Mouse (Mus musculus) embryonic facial prominence, embryonic 14.5 days (tissue): ENCODE data around the gene Csnk2a1. TPM values are rescaled to one million over a fixed set of nuclear protein-coding genes. Genes with fewer than 3 reads are reported as not detected.

Experiments
- ATAC-seq: fragments of 200-750 bp; cut with Nextera tagmentation; 2 replicates; pipeline ENCODE4 v1.8.0; 2017; ENCODE audit warnings: low read depth, moderate number of reproducible peaks, moderate TSS enrichment
- DNase-seq: peaks from one replicate; pipeline ENCODE4 v3.0.0-alpha.2; 2015; ENCODE audit warnings: low spot score
- H3K27ac ChIP-seq: fragments of 300-500 bp; sonication (generic); replicated peaks from 2 replicates; pipeline ENCODE4 v1.5.1; 2014; ENCODE audit warnings: low read depth, mild to moderate bottlenecking, low read length, moderate library complexity
- H3K27me3 ChIP-seq: fragments of 300-500 bp; sonication (generic); replicated peaks from 2 replicates; pipeline ENCODE4 v1.6.1; 2014; ENCODE audit warnings: low read length; ENCODE audit not compliant: control insufficient read depth, insufficient read depth
- H3K36me3 ChIP-seq: fragments of 300-500 bp; sonication (generic); 2 replicates; pipeline ENCODE4 v1.6.1; 2014; ENCODE audit warnings: low read length, mixed read lengths; ENCODE audit not compliant: control insufficient read depth, insufficient read depth
- H3K4me1 ChIP-seq: fragments of 300-500 bp; sonication (generic); 2 replicates; pipeline ENCODE4 v1.6.1; 2014; ENCODE audit warnings: antibody characterized with exemption, low read length; ENCODE audit not compliant: control insufficient read depth, insufficient read depth
- H3K4me2 ChIP-seq: fragments of 300-500 bp; sonication (generic); 2 replicates; pipeline ENCODE4 v1.6.1; 2014; ENCODE audit warnings: low read depth, mild to moderate bottlenecking, low read length, moderate library complexity, mixed read lengths
- H3K4me3 ChIP-seq: fragments of 300-500 bp; sonication (generic); 2 replicates; pipeline ENCODE4 v1.5.1; 2014; ENCODE audit warnings: low read depth, mild to moderate bottlenecking, low read length
- H3K9ac ChIP-seq: fragments of 300-500 bp; sonication (generic); 2 replicates; pipeline ENCODE4 v1.6.1; 2014; ENCODE audit warnings: low read depth, mild to moderate bottlenecking, low read length, moderate library complexity, mixed read lengths
- H3K9me3 ChIP-seq: fragments of 300-500 bp; sonication (generic); 2 replicates; pipeline ENCODE4 v1.6.1; 2016; ENCODE audit warnings: low read length; ENCODE audit not compliant: control insufficient read depth
- WGBS: fragments of 180-500 bp; shearing (Covaris S2); extraction: QIAGEN DNeasy Blood & Tissue Kit; methylation state at CpG from one replicate; pipeline ENCODE4 v1.1.7; 2014; 5-methylcytosine and 5-hydroxymethylcytosine counted together
- polyA plus RNA-seq: library from polyadenylated mRNA; unstranded; fragments of >200 nt; fragmentation: Nextera tagmentation; extraction: Ambion mirVana; gene quantifications from 2 replicates; pipeline ENCODE4 v1.2.1, GENCODE M21; 2014

Csnk2a1 gene
- polyA plus RNA-seq, 1 experiment from 2014 or later: 86.4 TPM

DNA sequence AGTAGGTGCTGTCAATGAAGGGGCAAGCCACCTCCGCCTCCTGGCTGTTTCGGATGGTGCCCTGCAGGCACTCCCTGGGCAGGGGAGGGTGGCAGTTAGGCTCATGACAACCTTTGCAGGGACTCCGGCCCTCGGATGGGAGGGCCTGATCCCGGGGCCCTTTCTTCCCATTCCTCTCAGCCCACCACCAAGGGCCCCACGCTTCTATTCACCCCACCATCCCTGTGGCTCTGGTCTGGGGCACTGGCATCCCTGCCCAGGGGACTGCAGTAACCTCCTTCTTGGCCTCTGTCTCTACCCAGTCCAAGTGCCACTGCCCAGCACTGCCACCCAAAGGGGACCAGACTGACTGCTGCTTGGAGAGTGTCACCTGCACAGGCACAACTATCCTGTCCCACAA lies 95.6 kb downstream of the Csnk2a1 start:
- Histone ChIP-seq H3K4me3 (no peak overlapping the region), H3K9ac (no peak overlapping the region), H3K4me2 (no peak overlapping the region), H3K27me3 (no peaks in the 10 kb centered on the region), H3K9me3 (no peaks in the 10 kb centered on the region), H3K4me1 (no peaks in the 10 kb centered on the region), H3K36me3 (peaks cover 78% of the 10 kb centered on the region), H3K27ac (no peak overlapping the region)
- no peak for ATAC-seq
- no peak for DNase-seq
- WGBS: 93% methylated on average over 6 of the region's 6 CpGs

DNA sequence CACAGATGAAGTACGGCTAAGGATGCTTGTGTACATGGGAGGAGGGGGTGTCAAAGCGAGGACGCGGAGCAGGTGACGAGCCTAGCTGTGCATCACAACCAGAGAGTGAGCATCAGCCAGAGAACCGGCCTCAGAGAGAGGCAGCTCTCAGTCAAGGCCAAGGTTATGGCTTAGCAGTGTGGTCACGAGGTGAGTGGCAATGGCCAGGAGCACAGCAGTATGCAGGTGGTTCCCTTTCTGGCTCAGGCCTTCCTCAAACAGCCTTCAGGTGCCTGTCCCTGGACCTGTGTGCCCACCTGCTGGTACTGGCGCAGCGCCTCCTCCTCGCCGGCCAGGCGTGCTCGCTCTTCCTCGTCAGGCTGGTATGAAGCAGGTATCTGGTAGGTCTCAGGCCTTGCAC lies 97.3 kb downstream of the Csnk2a1 start:
- Histone ChIP-seq H3K9ac (no peak overlapping the region), H3K4me2 (no peak overlapping the region), H3K4me1 (no peaks in the 10 kb centered on the region), H3K36me3 (peaks cover 76% of the 10 kb centered on the region), H3K27me3 (no peaks in the 10 kb centered on the region), H3K9me3 (no peaks in the 10 kb centered on the region), H3K4me3 (no peak overlapping the region), H3K27ac (no peak overlapping the region)
- ATAC-seq (no peak), DNase-seq (no peak)
- 95% methylated on average over 14 of the region's 14 CpGs for WGBS

DNA sequence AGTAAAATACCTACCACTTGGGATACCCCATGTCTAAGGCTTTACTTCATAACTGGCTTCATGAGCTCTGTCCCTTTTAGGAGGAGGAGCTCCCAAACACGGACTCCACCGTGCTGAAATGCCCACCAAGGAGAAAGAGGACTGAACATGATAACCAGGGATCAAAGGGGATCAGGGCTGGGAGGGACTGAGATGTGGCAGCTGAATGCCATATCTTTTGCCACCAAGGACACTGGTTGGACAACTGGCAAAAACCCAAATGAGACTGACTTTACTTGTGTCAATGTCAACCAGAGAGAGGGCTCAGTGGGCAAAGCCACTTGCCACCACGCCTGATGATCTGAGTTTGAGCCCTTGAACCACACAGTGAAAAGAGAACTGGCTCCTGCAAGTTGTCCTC lies 98.2 kb downstream of the Csnk2a1 start:
- Histone ChIP-seq H3K27me3 (no peaks in the 10 kb centered on the region), H3K9me3 (no peaks in the 10 kb centered on the region), H3K9ac (no peak overlapping the region), H3K36me3 (peaks cover 82% of the 10 kb centered on the region), H3K4me2 (no peak overlapping the region), H3K4me1 (no peaks in the 10 kb centered on the region), H3K4me3 (no peak overlapping the region), H3K27ac (no peak overlapping the region)
- WGBS: 84% methylated on average over 3 of the region's 3 CpGs
- DNase-seq: no peak
- no peak for ATAC-seq

DNA sequence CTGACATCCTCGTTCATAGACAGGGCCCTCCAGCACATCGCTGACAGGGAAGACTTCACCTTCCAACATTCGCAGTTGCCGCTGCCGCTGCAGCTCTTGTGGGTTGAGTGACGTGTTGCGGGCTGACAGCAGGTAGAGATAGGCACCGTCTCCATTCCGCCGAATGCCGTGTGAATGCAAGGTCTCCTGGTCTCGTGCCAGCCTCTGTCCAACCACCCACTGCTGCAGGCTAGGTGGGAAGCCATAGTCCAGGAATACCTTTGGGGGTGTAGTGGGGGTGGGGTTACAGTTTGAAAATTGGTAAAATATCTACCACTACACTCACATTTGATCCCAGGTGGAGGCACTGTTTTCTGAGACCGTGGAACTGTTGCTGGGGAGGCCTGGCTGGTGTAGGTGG lies 99.5 kb downstream of the Csnk2a1 start:
- H3K36me3 ChIP-seq: peaks cover 80% of the 10 kb centered on the region
- H3K4me1 ChIP-seq: peaks cover 8% of the 10 kb centered on the region
- no peak overlapping the region for H3K9ac ChIP-seq
- no peak overlapping the region for H3K27ac ChIP-seq
- no peaks in the 10 kb centered on the region for H3K9me3 ChIP-seq
- H3K27me3 ChIP-seq: no peaks in the 10 kb centered on the region
- no peak overlapping the region for H3K4me2 ChIP-seq
- WGBS: 91% methylated on average over 13 of the region's 13 CpGs
- ATAC-seq (no peak), DNase-seq (no peak)
- no peak overlapping the region for H3K4me3 ChIP-seq

DNA sequence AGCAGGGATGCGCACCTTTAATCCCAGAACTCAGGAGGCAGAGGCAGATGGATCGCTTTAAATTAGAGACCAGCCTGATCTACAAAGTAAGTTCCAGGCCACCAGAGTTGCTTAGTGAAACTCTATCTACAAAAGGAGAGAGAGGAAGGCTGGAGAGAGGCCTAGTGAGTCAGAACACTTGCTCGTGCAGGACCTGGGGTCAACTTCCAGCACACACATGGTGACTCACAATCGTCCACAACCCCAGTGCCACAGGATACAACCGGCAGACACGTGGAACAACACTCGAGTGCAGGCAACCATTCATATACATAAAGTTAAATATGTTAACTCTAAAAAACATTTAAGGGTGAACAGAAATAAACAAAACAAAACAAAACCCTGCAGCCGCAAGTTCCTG lies 100.0 kb downstream of the Csnk2a1 start:
- DNase-seq (no peak), ATAC-seq (no peak)
- Histone ChIP-seq H3K27me3 (no peaks in the 10 kb centered on the region), H3K4me2 (no peak overlapping the region), H3K4me1 (peaks cover 11% of the 10 kb centered on the region), H3K9me3 (no peaks in the 10 kb centered on the region), H3K27ac (no peak overlapping the region), H3K4me3 (no peak overlapping the region), H3K9ac (no peak overlapping the region), H3K36me3 (peaks cover 79% of the 10 kb centered on the region)
- 80% methylated on average over 8 of the region's 8 CpGs for WGBS

DNA sequence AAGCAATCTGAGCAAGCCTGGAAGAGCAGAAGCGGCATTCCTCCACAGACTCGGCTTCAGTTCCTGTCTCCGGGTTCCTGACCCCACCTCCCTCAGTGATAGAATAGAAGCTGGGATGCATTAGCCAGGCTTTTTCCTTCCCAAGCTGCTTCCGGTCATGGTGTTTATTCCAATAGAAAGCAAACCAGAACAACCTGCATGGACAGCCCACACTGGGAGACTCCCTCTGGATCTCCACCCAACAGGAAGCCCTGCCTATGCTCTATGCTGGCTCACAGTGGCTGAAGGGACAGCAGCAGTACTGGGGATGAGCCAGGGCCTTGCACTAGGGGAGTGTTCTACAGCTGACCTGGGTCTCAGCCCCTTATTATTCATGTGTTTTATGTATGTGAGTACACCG lies 101.3 kb downstream of the Csnk2a1 start:
- peaks cover 68% of the 10 kb centered on the region for H3K36me3 ChIP-seq

DNA sequence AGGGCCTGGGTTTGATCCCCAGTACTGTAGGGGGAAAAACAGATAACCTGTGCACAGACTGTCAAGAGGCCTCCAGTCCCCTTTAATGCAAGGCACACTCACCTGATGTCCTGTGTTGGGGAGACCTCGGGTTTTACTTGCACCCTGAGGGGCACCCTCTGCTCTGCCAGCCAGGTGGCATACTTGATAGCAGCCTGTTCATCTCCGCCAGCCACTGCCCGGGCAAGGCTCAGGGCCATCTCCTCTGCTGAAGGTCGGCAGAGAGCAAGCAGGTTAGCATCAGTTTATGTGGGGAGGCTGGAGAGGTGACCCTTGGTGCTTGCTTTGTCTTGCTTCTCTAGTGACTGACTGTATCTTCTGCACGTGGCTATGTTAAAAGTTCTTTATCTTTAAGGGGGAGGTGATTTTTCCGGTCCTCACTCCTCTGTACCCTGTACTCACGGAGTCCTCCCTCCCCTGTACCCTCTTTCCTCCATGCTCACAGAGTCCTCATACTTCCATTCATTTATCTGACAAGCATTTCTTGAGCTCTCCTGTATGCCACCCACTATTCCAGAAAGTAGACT lies 104.3 kb downstream of the Csnk2a1 start:
- peak overlapping the region; percentile 81 for H3K4me3 ChIP-seq

More for the DNA sequence above, 101.3 kb downstream of the Csnk2a1 start:
- Histone ChIP-seq H3K9ac (no peak overlapping the region), H3K27ac (no peak overlapping the region), H3K27me3 (no peaks in the 10 kb centered on the region), H3K4me1 (peaks cover 11% of the 10 kb centered on the region), H3K9me3 (no peaks in the 10 kb centered on the region), H3K4me2 (no peak overlapping the region), H3K4me3 (no peak overlapping the region)
- 53% methylated on average over 5 of the region's 5 CpGs for WGBS
- DNase-seq (peak; percentile 25), ATAC-seq (no peak)

More for the DNA sequence above, 104.3 kb downstream of the Csnk2a1 start:
- Histone ChIP-seq H3K36me3 (peaks cover 38% of the 10 kb centered on the region), H3K27me3 (no peaks in the 10 kb centered on the region), H3K9ac (peak overlapping the region; percentile 91), H3K9me3 (no peaks in the 10 kb centered on the region), H3K27ac (no peak overlapping the region), H3K4me1 (peaks cover 11% of the 10 kb centered on the region), H3K4me2 (peak overlapping the region; percentile 87)
- no peak for DNase-seq
- ATAC-seq: no peak
- WGBS: 68% methylated on average over 6 of the region's 7 CpGs

Other genes with a start within 250 kb of the Csnk2a1 start
- 18.8 and 21.2 TPM in 2 replicates for gene Fam110a, start 246.6 kb upstream of the Csnk2a1 start, polyA plus RNA-seq
- gene Slc52a3, start 230.3 kb upstream of the Csnk2a1 start, polyA plus RNA-seq: 2.4 and 2.8 TPM in 2 replicates
- 0.29 TPM in 2 replicates for gene Scrt2, start 145.3 kb upstream of the Csnk2a1 start, polyA plus RNA-seq
- 12.0 and 13.6 TPM in 2 replicates for gene Srxn1, start 121.3 kb upstream of the Csnk2a1 start, polyA plus RNA-seq
- 10.6 TPM in 2 replicates for gene Tcf15, start 83.3 kb upstream of the Csnk2a1 start, polyA plus RNA-seq
- gene Tbc1d20, start 67.0 kb downstream of the Csnk2a1 start, polyA plus RNA-seq: 31.0 and 32.2 TPM in 2 replicates
- 79.5 and 82.2 TPM in 2 replicates for gene Rbck1, start 105.8 kb downstream of the Csnk2a1 start, polyA plus RNA-seq
- gene Trib3, start 117.2 kb downstream of the Csnk2a1 start, polyA plus RNA-seq: 3.0 and 3.3 TPM in 2 replicates
- 2.5 and 2.7 TPM in 2 replicates for gene Nrsn2, start 149.8 kb downstream of the Csnk2a1 start, polyA plus RNA-seq
- 10.4 and 11.4 TPM in 2 replicates for gene Sox12, start 171.2 kb downstream of the Csnk2a1 start, polyA plus RNA-seq
- gene Zcchc3, start 188.2 kb downstream of the Csnk2a1 start, polyA plus RNA-seq: 29.5 and 36.4 TPM in 2 replicates
- 0.87 and 5.1 TPM in 2 replicates for gene 6820408C15Rik, start 188.7 kb downstream of the Csnk2a1 start, polyA plus RNA-seq
- gene Defb23, start 237.8 kb downstream of the Csnk2a1 start, polyA plus RNA-seq: not detected in 2 replicates